Mouse (Mus musculus): ENCODE measurements around the gene Card10. TPM values are rescaled to one million over a fixed set of nuclear protein-coding genes. Genes with fewer than 3 reads are reported as not detected.

The Card10 gene
- polyA plus RNA-seq, 1 experiment from 2014 or later: 6.3 TPM

GRCm38 (mm10) chr15:78829636-78830035 lies 26.8 kb upstream of the Card10 start:
- Histone ChIP-seq H3K27me3 (ENCODE audit: control insufficient read depth, insufficient read depth, low read length) (no peaks in the 10 kb centered on the region), H3K9me3 (replicated peaks; ENCODE audit: control insufficient read depth, low read length) (no peaks in the 10 kb centered on the region), H3K27ac (ENCODE audit: low read length) (no peak overlapping the region), H3K9ac (ENCODE audit: low read length) (no peak overlapping the region), H3K4me2 (ENCODE audit: low read depth, low read length) (no peak overlapping the region), H3K36me3 (ENCODE audit: control insufficient read depth, insufficient read depth) (no peaks in the 10 kb centered on the region), H3K4me1 (ENCODE audit: control insufficient read depth, insufficient read depth, low read length) (peaks cover 29% of the 10 kb centered on the region), H3K4me3 (ENCODE audit: low read length) (no peak overlapping the region)
- ATAC-seq (replicated peaks; ENCODE audit: extremely low read depth, insufficient read depth, low FRiP score): no peak
- 85% methylated on average over 1 of the region's 1 CpGs for WGBS

GRCm38 (mm10) chr15:78828315-78828714 lies 25.5 kb upstream of the Card10 start:
- Histone ChIP-seq H3K27me3 (ENCODE audit: control insufficient read depth, insufficient read depth, low read length) (no peaks in the 10 kb centered on the region), H3K9me3 (replicated peaks; ENCODE audit: control insufficient read depth, low read length) (no peaks in the 10 kb centered on the region), H3K4me1 (ENCODE audit: control insufficient read depth, insufficient read depth, low read length) (peaks cover 21% of the 10 kb centered on the region), H3K27ac (ENCODE audit: low read length) (no peak overlapping the region), H3K36me3 (ENCODE audit: control insufficient read depth, insufficient read depth) (no peaks in the 10 kb centered on the region), H3K9ac (ENCODE audit: low read length) (no peak overlapping the region), H3K4me3 (ENCODE audit: low read length) (no peak overlapping the region), H3K4me2 (ENCODE audit: low read depth, low read length) (no peak overlapping the region)
- no peak for ATAC-seq (replicated peaks; ENCODE audit: extremely low read depth, insufficient read depth, low FRiP score)
- WGBS: 18% methylated on average over 5 of the region's 5 CpGs

DNA sequence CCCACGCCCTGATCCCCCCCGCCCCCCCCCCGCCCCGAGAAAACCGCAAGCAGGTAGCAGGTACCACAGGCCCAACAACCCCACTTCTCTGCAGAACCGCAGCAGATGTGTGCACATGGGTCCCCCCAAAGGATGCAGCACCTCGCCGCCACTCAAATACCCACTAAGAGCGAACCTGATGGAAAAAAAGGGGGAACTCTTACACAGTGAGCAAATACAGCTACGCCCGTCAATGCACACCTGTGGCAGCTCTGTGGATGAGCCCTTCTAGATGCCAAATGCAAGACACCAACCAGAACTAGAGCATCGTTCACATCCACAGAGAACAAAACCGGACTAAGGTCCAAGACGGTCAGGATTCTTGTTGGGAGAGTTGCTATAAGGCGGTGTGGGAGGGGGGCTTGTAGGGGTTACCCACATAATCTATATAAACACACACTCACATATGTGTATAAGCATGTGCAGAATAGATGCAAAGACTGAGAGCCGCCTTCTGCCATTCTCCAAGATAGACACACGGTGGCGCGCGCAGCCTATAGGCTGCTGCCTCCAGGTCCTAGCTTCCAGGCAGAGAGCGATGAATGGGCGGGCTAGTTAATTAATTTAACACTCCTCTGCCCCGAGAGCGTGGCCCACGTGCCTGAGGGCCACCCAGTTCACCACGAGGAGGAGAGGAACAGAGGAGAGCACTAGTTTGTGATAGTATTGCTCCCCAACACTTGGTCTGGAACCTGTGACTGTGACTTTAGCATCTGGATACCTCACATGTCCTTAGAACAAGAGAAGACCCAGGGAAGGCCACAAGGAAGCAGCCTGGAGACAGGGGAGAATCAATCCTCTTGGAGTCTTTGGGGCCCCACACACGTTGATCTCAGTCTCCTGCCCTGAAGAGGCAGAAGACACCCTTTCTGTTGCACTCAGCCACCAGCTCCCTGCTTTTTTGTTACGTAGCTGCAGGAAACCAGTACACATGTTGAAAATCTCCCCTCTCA lies 23.7 kb upstream of the Card10 start:
- peak; percentile 61; the same call in 1 of the 2 replicates for ATAC-seq (replicated peaks; ENCODE audit: extremely low read depth, insufficient read depth, low FRiP score)
- no peak overlapping the region for H3K4me3 ChIP-seq (ENCODE audit: low read length)
- no peaks in the 10 kb centered on the region for H3K27me3 ChIP-seq (ENCODE audit: control insufficient read depth, insufficient read depth, low read length)
- no peak overlapping the region for H3K4me2 ChIP-seq (ENCODE audit: low read depth, low read length)
- H3K36me3 ChIP-seq (ENCODE audit: control insufficient read depth, insufficient read depth): no peaks in the 10 kb centered on the region
- no peak overlapping the region for H3K9ac ChIP-seq (ENCODE audit: low read length)
- 19% methylated on average over 28 of the region's 28 CpGs for WGBS
- no peak overlapping the region for H3K27ac ChIP-seq (ENCODE audit: low read length)
- H3K4me1 ChIP-seq (ENCODE audit: control insufficient read depth, insufficient read depth, low read length): peaks cover 7% of the 10 kb centered on the region; the same call in 1 of the 2 replicates
- no peaks in the 10 kb centered on the region for H3K9me3 ChIP-seq (replicated peaks; ENCODE audit: control insufficient read depth, low read length)

DNA sequence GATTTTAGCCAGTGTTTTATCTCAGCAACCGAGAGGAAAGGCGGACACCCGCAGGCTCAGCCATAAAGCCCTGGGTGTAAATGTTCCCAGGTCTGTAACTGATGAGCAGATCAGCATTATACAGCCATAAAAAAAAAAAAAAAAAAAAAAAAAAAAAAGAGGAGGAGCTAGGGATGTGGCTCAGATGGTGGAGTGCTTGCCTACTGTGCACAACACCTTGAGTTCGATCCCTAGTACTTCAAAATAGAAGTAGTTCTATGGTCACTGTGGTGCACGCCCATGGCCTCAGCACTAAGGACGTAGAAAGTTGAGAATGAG lies 13.2 kb upstream of the Card10 start:
- Histone ChIP-seq H3K9ac (ENCODE audit: low read length) (no peak overlapping the region), H3K27ac (ENCODE audit: low read length) (no peak overlapping the region; the same call in 1 of the 2 replicates), H3K9me3 (replicated peaks; ENCODE audit: control insufficient read depth, low read length) (no peaks in the 10 kb centered on the region), H3K4me1 (ENCODE audit: control insufficient read depth, insufficient read depth, low read length) (peaks cover 10% of the 10 kb centered on the region), H3K36me3 (ENCODE audit: control insufficient read depth, insufficient read depth) (no peaks in the 10 kb centered on the region), H3K4me2 (ENCODE audit: low read depth, low read length) (no peak overlapping the region), H3K4me3 (ENCODE audit: low read length) (no peak overlapping the region), H3K27me3 (ENCODE audit: control insufficient read depth, insufficient read depth, low read length) (no peaks in the 10 kb centered on the region)
- 51% methylated on average over 6 of the region's 6 CpGs for WGBS
- no peak for ATAC-seq (replicated peaks; ENCODE audit: extremely low read depth, insufficient read depth, low FRiP score)

DNA sequence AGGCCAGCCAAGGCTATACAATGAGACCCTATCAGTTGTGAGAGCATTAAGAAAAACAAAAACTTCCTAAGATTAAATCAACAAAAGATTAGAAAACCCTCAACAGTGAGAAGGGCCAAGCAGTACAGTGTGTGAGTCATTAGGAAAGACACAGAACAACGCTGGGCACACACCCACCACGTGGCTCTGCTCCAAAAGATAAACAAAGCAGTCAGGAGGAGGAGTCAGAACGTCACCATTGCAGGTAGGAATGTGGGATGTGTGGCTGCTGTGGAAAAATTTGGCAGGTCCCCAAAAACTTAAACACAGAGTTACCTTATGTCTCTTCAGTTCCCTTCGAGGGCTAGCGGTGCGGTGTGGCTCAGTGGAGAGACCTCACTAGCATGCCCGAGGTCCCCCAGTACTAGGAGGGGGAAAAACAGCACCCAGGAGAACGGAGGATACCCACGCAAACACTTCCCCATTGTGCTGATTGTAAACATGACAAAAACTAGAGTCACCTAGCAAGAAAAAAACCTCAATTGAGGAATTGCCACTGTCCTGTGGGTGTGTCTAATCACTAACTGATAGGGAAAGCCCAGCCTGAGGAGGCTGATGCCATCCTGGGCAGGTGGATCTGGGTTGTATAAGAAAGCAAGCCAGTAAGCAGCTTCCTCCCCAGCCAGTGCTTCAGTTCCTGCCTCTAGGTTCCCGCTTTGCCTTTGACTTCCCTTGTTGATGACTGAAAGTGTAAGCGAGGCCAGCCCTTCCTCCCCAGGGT lies 12.7 kb upstream of the Card10 start:
- Histone ChIP-seq H3K4me2 (ENCODE audit: low read depth, low read length) (no peak overlapping the region), H3K9ac (ENCODE audit: low read length) (no peak overlapping the region), H3K27ac (ENCODE audit: low read length) (peak overlapping the region; percentile 54), H3K4me3 (ENCODE audit: low read length) (no peak overlapping the region), H3K4me1 (ENCODE audit: control insufficient read depth, insufficient read depth, low read length) (peaks cover 10% of the 10 kb centered on the region), H3K9me3 (replicated peaks; ENCODE audit: control insufficient read depth, low read length) (no peaks in the 10 kb centered on the region), H3K27me3 (ENCODE audit: control insufficient read depth, insufficient read depth, low read length) (no peaks in the 10 kb centered on the region), H3K36me3 (ENCODE audit: control insufficient read depth, insufficient read depth) (no peaks in the 10 kb centered on the region)
- peak; percentile 76 for ATAC-seq (replicated peaks; ENCODE audit: extremely low read depth, insufficient read depth, low FRiP score)
- 24% methylated on average over 11 of the region's 11 CpGs for WGBS

DNA sequence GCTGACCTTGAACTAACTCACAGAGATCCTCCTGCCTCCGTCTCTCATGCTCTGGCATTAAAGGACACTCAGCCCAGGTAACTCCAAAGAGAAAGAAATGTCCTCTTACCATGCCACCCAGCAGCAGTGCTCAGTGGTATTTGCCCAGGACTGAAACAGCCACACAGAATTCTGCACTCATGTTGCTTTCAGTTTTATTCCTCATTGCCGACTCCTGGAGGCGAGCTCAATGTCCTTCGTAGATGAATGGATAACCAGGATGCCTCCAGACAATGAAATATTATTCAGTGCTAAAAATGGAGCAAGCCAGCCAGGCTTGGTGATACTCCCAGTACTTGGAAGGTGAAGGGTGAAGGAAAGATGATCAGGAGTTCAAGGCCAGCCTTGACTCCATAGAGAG lies 10.8 kb upstream of the Card10 start:
- H3K27ac ChIP-seq (ENCODE audit: low read length): no peak overlapping the region
- 86% methylated on average over 4 of the region's 4 CpGs for WGBS
- no peaks in the 10 kb centered on the region for H3K36me3 ChIP-seq (ENCODE audit: control insufficient read depth, insufficient read depth)
- H3K9me3 ChIP-seq (replicated peaks; ENCODE audit: control insufficient read depth, low read length): no peaks in the 10 kb centered on the region
- no peak overlapping the region for H3K4me3 ChIP-seq (ENCODE audit: low read length)
- peaks cover 21% of the 10 kb centered on the region for H3K4me1 ChIP-seq (ENCODE audit: control insufficient read depth, insufficient read depth, low read length)
- 0 out of 2 replicates have a peak, but pooled peaks cover 2% of the 10 kb centered on the region for H3K27me3 ChIP-seq (ENCODE audit: control insufficient read depth, insufficient read depth, low read length)
- no peak overlapping the region for H3K4me2 ChIP-seq (ENCODE audit: low read depth, low read length)
- ATAC-seq (replicated peaks; ENCODE audit: extremely low read depth, insufficient read depth, low FRiP score): no peak
- no peak overlapping the region for H3K9ac ChIP-seq (ENCODE audit: low read length)

DNA sequence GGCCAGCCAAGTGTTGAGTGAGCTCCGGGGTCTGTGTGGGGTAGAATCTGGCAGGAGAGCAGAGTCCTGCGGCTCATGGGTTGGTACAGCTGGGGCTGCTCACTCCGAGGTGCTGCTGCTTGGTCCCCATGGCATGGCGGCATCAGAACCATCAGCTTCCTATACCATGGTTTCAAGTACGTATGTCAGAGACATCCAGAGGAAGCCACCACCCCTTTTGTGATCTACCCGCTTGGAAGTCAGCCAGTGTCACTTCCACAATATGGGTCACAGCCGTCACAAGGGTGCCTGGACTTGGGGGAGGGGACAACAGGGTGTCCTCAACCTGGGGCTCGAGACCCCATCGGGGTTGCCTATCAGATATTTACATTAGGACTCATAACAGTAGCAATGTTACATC lies 7.3 kb upstream of the Card10 start:
- no peak overlapping the region for H3K4me2 ChIP-seq (ENCODE audit: low read depth, low read length)
- H3K27ac ChIP-seq (ENCODE audit: low read length): no peak overlapping the region
- H3K9ac ChIP-seq (ENCODE audit: low read length): no peak overlapping the region
- 36% methylated on average over 9 of the region's 9 CpGs for WGBS
- H3K9me3 ChIP-seq (replicated peaks; ENCODE audit: control insufficient read depth, low read length): no peaks in the 10 kb centered on the region
- 0 out of 2 replicates have a peak, but pooled peaks cover 2% of the 10 kb centered on the region for H3K27me3 ChIP-seq (ENCODE audit: control insufficient read depth, insufficient read depth, low read length)
- no peaks in the 10 kb centered on the region for H3K36me3 ChIP-seq (ENCODE audit: control insufficient read depth, insufficient read depth)
- H3K4me1 ChIP-seq (ENCODE audit: control insufficient read depth, insufficient read depth, low read length): peaks cover 25% of the 10 kb centered on the region
- no peak for ATAC-seq (replicated peaks; ENCODE audit: extremely low read depth, insufficient read depth, low FRiP score)
- H3K4me3 ChIP-seq (ENCODE audit: low read length): no peak overlapping the region

DNA sequence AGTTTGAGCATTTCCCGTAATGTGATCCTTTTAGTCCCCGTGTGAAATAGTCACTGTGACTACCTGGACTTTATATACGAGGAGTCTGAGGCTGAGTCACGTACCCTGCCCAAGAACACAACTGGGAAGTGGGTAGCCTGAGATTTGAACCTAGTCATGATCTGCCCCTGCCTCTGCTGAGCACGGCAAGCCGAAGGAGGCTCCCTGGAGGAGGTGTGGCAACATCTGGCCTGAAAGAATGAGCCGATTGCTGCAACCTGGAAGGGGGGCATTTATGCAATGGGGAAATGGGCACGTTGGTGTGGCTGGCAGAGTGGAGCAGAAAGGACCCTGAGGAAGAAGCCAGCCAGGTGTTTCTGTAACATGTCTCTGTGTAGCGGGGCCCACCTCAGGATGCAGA lies 6.9 kb upstream of the Card10 start:
- Histone ChIP-seq H3K27me3 (ENCODE audit: control insufficient read depth, insufficient read depth, low read length) (0 out of 2 replicates have a peak, but pooled peaks cover 3% of the 10 kb centered on the region), H3K4me2 (ENCODE audit: low read depth, low read length) (no peak overlapping the region), H3K9ac (ENCODE audit: low read length) (no peak overlapping the region), H3K9me3 (replicated peaks; ENCODE audit: control insufficient read depth, low read length) (no peaks in the 10 kb centered on the region), H3K4me1 (ENCODE audit: control insufficient read depth, insufficient read depth, low read length) (peaks cover 23% of the 10 kb centered on the region), H3K27ac (ENCODE audit: low read length) (no peak overlapping the region), H3K4me3 (ENCODE audit: low read length) (no peak overlapping the region), H3K36me3 (ENCODE audit: control insufficient read depth, insufficient read depth) (no peaks in the 10 kb centered on the region)
- WGBS: 41% methylated on average over 9 of the region's 9 CpGs
- no peak for ATAC-seq (replicated peaks; ENCODE audit: extremely low read depth, insufficient read depth, low FRiP score)

DNA sequence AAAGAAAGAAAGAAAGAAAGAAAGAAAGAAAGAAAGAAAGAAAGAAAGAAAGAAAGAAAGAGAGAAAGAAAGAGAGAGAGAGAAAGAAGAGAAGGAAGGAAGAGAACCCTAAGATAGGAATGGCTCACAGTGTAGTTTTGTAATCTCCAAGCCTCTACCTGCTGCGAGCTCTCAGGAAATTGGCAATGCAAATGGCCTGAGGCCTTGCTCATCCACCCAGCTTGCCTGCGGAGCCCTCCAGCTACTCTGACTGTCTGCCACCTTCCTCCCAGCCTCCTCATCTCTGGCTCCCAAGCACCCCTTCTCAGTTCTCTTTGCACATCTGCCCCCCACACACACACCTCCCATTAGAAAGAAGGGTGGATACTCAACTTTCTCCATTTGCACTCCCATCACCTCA lies 6.1 kb upstream of the Card10 start:
- Histone ChIP-seq H3K4me2 (ENCODE audit: low read depth, low read length) (no peak overlapping the region), H3K9ac (ENCODE audit: low read length) (no peak overlapping the region), H3K27ac (ENCODE audit: low read length) (no peak overlapping the region), H3K4me3 (ENCODE audit: low read length) (no peak overlapping the region), H3K36me3 (ENCODE audit: control insufficient read depth, insufficient read depth) (no peaks in the 10 kb centered on the region), H3K9me3 (replicated peaks; ENCODE audit: control insufficient read depth, low read length) (no peaks in the 10 kb centered on the region), H3K27me3 (ENCODE audit: control insufficient read depth, insufficient read depth, low read length) (0 out of 2 replicates have a peak, but pooled peaks cover 4% of the 10 kb centered on the region), H3K4me1 (ENCODE audit: control insufficient read depth, insufficient read depth, low read length) (peaks cover 28% of the 10 kb centered on the region)
- WGBS: 88% methylated on average over 2 of the region's 2 CpGs
- no peak for ATAC-seq (replicated peaks; ENCODE audit: extremely low read depth, insufficient read depth, low FRiP score)

Data from heart, embryonic 16.5 days (tissue).